Mouse (Mus musculus) small intestine, adult 2 months (tissue): ENCODE results near the gene Ift140. TPM values are rescaled to one million over a fixed set of nuclear protein-coding genes. Genes with fewer than 3 reads are reported as not detected.

Experiments used
- H3K27ac ChIP-seq: fragments of 200-500 bp; 2 replicates; pipeline ENCODE4 v1.5.1; 2012; ENCODE audit warnings: low read depth, low read length, control low read depth, inconsistent platforms; ENCODE audit not compliant: insufficient read depth
- H3K27me3 ChIP-seq: fragments of 200-500 bp; 2 replicates; pipeline ENCODE4 v1.6.1; 2012; ENCODE audit warnings: mild to moderate bottlenecking, moderate library complexity, low read length, inconsistent platforms; ENCODE audit not compliant: control insufficient read depth, insufficient read depth
- H3K36me3 ChIP-seq: fragments of 200-500 bp; 2 replicates; pipeline ENCODE4 v1.6.1; 2012; ENCODE audit warnings: mild to moderate bottlenecking, low read length, control low read depth, inconsistent platforms; ENCODE audit not compliant: control insufficient read depth, insufficient read depth
- H3K4me1 ChIP-seq: fragments of 200-500 bp; 2 replicates; pipeline ENCODE4 v1.6.1; 2012; ENCODE audit warnings: low read length, inconsistent platforms, mixed read lengths; ENCODE audit not compliant: control insufficient read depth, insufficient read depth, insufficient read length
- H3K4me3 ChIP-seq: fragments of 200-500 bp; 2 replicates; pipeline ENCODE4 v1.5.1; 2012; ENCODE audit warnings: low read depth, mild to moderate bottlenecking, control low read depth, inconsistent platforms, low read length, moderate library complexity
- CTCF ChIP-seq: fragments of 200-500 bp; IDR thresholded peaks from 2 replicates; pipeline ENCODE4 v1.5.1; 2012; ENCODE audit warnings: low read depth, mild to moderate bottlenecking, control low read depth, inconsistent platforms, low read length, moderate library complexity, mixed read lengths; ENCODE audit not compliant: insufficient replicate concordance, insufficient read length; ENCODE audit errors: extremely low read depth
- POLR2A ChIP-seq: fragments of 200-500 bp; IDR thresholded peaks from 2 replicates; pipeline ENCODE4 v1.6.1; 2012; ENCODE audit warnings: low read depth, mild to moderate bottlenecking, control low read depth, inconsistent platforms, low read length, moderate library complexity
- WGBS: fragments of 180-500 bp; shearing (Covaris S2); methylation state at CpG from one replicate; pipeline ENCODE4 v1.1.7; 2018; 5-methylcytosine and 5-hydroxymethylcytosine counted together
- polyA plus RNA-seq: library from polyadenylated mRNA; depleted of rRNA; stranded (reverse); fragments of >200 nt; gene quantifications from 2 replicates; pipeline ENCODE4 v1.2.3, GENCODE M21; 2012

The Ift140 gene
- polyA plus RNA-seq, 1 experiment = 8.4 TPM

DNA sequence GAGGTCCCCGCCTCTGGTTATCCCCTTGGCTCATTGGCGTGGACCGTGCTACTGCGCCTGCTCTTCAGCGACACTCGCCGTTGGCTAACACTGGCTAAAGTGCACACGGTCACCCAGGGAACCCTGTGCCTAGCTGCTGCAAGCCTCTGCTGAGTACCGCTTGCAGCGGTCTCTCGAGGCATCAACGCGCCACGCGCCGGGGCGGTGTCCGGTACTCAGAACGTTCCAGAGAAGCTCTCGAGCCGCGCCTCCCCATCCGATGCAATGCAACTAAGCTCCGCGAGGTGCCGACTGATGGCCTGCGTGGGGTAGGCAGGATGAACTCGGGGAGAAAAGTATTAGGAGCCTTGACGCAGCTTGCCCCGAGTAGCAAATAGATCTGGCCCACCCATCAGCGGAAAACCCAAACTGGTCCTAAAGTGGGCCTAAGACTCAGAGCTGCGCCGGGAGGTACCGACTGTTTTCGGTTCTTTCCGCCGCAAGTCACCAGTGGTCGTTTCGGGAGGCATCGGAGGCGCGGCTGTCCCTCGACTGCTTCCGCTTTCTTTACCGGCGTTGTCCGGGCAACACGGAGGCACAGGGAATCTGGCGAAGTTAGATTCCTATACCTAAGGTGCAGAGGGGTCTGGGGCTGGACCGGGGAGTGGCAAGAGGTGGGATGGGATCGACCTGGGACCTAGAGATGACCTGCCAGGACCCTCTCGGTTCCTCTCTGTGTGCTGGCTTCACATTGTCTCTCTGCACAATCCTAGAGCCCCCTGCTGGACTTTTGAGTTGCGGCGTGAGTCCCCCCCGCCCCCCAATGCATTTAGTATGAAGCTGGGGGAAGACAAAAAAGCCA, 627 bp downstream of the Ift140 start:
- H3K27me3 ChIP-seq = no peaks in the 10 kb centered on the region
- peaks cover 3% of the 10 kb centered on the region for H3K4me1 ChIP-seq
- WGBS = under 1% methylated on average over 55 of the region's 55 CpGs
- H3K4me3 ChIP-seq = peak overlapping the region; percentile 96
- peak overlapping the region; percentile 79 for H3K27ac ChIP-seq
- peaks cover 6% of the 10 kb centered on the region for H3K36me3 ChIP-seq
- TF ChIP-seq CTCF = peak; percentile 43; the same call in 1 of the 2 replicates
- peak; percentile 59 for TF ChIP-seq POLR2A

DNA sequence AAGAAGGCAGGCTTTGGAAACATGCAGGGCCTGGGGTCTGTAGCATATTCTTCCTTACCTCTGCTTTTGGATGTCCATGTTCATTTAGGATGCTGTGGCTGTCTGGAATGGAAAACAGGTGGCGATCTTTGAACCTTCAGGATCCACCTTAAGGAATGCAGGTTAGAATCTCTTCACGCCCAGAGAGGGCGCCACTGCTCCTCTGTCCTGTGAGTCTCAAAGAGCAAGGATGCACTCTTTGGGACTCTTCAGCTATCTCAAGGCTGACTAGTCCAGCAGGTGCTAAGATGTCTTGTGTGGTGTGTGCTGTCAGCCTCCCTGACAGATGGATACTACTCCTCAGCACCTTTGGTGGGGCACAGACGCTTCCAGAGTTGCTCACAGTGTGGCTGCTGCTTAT, 20.3 kb downstream of the Ift140 start:
- WGBS = 75% methylated on average over 4 of the region's 4 CpGs
- TF ChIP-seq CTCF (peak; percentile 27; the same call in 1 of the 2 replicates), POLR2A (no peak)
- Histone ChIP-seq H3K4me1 (no peaks in the 10 kb centered on the region), H3K36me3 (peaks cover 20% of the 10 kb centered on the region; the same call in 1 of the 2 replicates), H3K27me3 (no peaks in the 10 kb centered on the region), H3K4me3 (no peak overlapping the region), H3K27ac (no peak overlapping the region)

DNA sequence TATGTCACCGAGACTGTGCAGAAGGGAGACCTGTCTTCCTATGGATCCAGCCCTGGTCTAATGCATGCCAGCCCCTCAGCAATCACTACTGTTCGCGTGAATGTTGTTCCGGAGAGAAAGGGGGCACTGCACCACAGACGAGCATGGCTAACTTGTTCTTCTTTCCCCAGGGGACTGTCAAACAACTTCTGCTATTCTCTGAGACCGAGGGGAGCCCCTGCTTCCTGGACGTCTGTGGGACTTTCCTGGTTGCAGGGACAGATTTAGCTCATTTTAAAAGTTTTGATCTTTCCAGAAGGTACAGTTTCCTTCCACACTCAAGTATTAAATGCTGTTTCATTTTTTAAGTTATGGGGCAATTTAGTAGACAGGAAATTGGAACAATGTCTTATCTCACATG, 29.0 kb downstream of the Ift140 start:
- H3K36me3 ChIP-seq = peaks cover 4% of the 10 kb centered on the region; the same call in 1 of the 2 replicates
- no peak for TF ChIP-seq POLR2A
- TF ChIP-seq CTCF = no peak
- H3K4me3 ChIP-seq = no peak overlapping the region
- 63% methylated on average over 7 of the region's 7 CpGs for WGBS
- no peaks in the 10 kb centered on the region; the same call in 1 of the 2 replicates for H3K4me1 ChIP-seq
- H3K27ac ChIP-seq = no peak overlapping the region
- H3K27me3 ChIP-seq = no peaks in the 10 kb centered on the region

DNA sequence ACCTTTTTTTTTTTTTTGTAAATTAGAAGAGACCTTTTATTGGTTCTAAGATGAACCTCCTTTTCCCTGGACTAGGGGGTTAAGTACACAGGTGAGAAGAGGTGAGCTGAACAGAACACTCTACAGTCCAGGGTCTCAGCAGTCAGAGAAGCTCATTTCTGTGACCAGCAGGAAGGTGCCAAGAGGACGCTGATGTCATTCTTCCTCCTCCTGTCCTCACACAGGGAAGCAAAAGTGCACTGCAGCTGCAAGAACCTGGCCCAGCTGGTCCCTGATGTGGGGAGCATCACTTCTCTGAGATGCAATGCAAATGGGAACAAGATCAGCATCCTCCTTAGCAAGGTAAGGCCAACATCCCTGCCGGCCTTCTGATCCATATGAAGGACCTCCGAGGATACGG, 29.4 kb downstream of the Ift140 start:
- H3K4me3 ChIP-seq = no peak overlapping the region
- 93% methylated on average over 4 of the region's 4 CpGs for WGBS
- TF ChIP-seq CTCF (no peak), POLR2A (no peak)
- H3K27ac ChIP-seq = no peak overlapping the region
- H3K4me1 ChIP-seq = no peaks in the 10 kb centered on the region; the same call in 1 of the 2 replicates
- no peaks in the 10 kb centered on the region for H3K27me3 ChIP-seq
- H3K36me3 ChIP-seq = peaks cover 6% of the 10 kb centered on the region; the same call in 1 of the 2 replicates

DNA sequence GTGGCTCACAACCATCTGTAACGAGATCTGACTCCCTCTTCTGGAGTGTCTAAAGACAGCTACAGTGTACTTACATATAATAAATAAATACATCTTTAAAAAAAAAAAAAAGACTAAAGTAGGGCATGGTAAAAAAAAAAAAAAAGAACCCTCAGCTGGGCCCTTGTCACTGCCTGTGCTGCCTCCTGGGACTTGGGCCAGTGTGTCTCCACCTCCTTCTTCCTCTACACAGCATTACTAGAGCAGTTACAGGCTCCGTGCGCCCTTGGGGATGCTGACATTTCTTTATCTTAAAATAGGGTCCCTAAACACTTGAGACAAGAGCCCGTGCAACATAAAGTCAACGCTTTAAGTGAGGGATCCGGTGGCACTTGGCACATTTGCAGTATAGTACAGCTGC, 31.3 kb downstream of the Ift140 start:
- H3K27me3 ChIP-seq = no peaks in the 10 kb centered on the region
- WGBS = 78% methylated on average over 6 of the region's 6 CpGs
- H3K4me1 ChIP-seq = no peaks in the 10 kb centered on the region; the same call in 1 of the 2 replicates
- no peak overlapping the region for H3K27ac ChIP-seq
- TF ChIP-seq CTCF (no peak), POLR2A (no peak)
- no peak overlapping the region for H3K4me3 ChIP-seq
- H3K36me3 ChIP-seq = peaks cover 6% of the 10 kb centered on the region; the same call in 1 of the 2 replicates

DNA sequence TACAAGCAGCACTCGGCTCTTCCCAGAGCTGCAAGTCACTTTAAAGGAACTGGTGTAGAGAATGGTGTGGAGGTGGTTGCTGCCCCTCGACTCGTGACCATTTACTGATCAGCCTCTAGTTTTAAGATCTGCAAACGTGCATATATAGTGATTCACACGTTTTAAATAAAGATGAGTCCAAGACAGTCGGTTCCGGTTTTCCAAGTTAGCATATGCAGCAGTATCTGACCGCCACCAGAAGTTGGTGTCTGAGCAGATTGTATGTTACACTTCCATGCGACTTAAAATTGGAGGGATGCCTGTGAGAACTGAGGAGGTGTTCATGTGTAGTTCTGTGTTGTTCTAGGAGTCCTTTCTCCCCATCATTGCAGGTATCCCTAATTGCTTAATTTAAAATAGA, 37.4 kb downstream of the Ift140 start:
- peaks cover 13% of the 10 kb centered on the region for H3K36me3 ChIP-seq
- no peak overlapping the region for H3K27ac ChIP-seq
- no peaks in the 10 kb centered on the region for H3K27me3 ChIP-seq
- H3K4me1 ChIP-seq = no peaks in the 10 kb centered on the region
- TF ChIP-seq CTCF = no peak
- TF ChIP-seq POLR2A = no peak
- no peak overlapping the region for H3K4me3 ChIP-seq
- 85% methylated on average over 9 of the region's 9 CpGs for WGBS

DNA sequence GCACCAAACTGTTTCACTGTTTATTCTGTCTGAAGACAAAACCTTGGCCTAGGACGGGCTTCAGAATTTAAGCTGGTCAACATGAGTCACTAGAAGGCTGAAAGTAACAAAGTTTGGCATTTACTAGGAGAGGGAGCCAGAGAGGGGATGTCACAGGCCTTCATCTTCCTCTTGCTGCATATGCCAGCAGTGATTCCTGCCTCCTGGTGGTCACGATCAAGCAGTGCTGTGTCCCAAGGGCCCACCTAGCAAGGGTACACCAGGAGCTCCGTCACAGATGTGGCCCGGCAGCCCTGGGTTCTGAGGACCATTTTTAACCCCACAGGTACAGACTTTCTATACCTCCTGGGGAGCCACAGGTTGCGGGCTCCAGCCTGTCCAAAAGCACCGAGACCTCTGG, 41.2 kb downstream of the Ift140 start:
- Histone ChIP-seq H3K27ac (no peak overlapping the region), H3K4me3 (no peak overlapping the region), H3K36me3 (peaks cover 16% of the 10 kb centered on the region), H3K4me1 (no peaks in the 10 kb centered on the region), H3K27me3 (no peaks in the 10 kb centered on the region)
- 89% methylated on average over 6 of the region's 6 CpGs for WGBS
- no peak for TF ChIP-seq POLR2A
- TF ChIP-seq CTCF = 0 out of 2 replicates have a peak, but pooled peaks have one; percentile 6
